Mouse (Mus musculus): Measurements from ENCODE around the gene Gm20388. TPM values are rescaled to one million over a fixed set of nuclear protein-coding genes. Genes with fewer than 3 reads are reported as not detected.

Gm20388 gene
- polyA plus RNA-seq, 1 experiment from 2014 or later = not detected

DNA sequence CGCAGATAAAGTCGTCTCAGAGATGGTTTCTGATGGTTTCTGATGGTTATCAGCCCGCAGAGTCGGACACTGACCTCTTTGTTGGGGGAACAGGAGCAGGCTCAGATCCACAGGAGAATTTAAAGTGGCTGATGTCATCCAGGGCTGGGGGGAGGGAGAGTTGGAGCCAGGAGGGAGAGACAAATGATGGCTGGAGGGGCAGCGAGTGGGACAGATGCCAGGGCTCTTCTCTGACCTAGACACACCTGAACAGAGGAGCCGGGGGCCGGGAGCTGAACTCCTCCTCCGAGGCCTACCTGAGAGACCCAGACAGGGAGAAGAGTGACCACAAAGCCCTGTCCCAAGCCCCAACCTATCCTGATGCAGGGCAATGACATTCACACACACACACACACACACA, 2418.4 kb downstream of the Gm20388 start:
- 61% methylated on average over 8 of the region's 8 CpGs for WGBS
- no peak overlapping the region for H3K9ac ChIP-seq
- H3K27ac ChIP-seq = no peak overlapping the region
- peaks cover 2% of the 10 kb centered on the region for H3K27me3 ChIP-seq
- no peak for ATAC-seq (ENCODE audit: insufficient number of reproducible peaks, insufficient read depth, low FRiP score, low TSS enrichment, low read depth)
- no peak overlapping the region for H3K4me2 ChIP-seq
- no peak overlapping the region for H3K4me3 ChIP-seq
- H3K4me1 ChIP-seq = peaks cover 21% of the 10 kb centered on the region
- H3K36me3 ChIP-seq = peaks cover 1% of the 10 kb centered on the region; the same call in 1 of the 2 replicates
- no peaks in the 10 kb centered on the region for H3K9me3 ChIP-seq

DNA sequence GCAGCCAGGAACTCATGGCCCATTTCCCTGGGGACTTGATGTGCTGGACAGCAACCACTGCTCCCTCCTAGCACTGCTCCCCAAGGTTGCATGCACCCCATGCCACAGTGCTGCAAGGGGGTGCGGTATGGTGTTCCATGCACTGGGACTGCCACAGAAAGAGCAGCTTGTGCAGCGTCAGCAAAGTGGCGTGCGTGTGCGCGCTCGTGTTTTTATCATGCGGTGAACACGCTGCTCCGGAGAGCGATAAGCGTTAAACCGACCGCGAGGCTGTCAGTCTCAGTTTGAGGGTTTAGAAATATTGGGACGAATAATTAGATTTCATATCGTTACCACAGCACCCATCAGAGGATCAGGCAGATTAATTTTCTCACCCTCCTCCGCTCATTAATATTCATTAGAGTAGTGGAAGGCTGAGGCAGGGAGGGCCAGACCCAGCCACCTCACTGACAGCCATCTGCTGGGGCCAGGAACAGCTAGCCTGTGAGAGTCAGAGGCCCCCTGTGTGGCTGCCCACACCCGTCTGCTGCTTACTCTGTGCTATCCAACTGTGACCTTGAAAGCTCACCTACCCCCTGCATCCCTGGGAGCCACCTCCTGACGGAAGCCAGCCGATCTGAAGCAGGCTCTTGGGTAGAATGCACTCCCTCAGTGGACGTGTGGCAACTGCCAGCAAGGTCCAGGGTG, 2419.1 kb downstream of the Gm20388 start:
- Histone ChIP-seq H3K9ac (no peak overlapping the region), H3K36me3 (peaks cover 8% of the 10 kb centered on the region), H3K4me1 (peaks cover 15% of the 10 kb centered on the region), H3K4me3 (no peak overlapping the region), H3K4me2 (no peak overlapping the region), H3K9me3 (no peaks in the 10 kb centered on the region), H3K27me3 (peaks cover 8% of the 10 kb centered on the region), H3K27ac (no peak overlapping the region)
- WGBS = 79% methylated on average over 22 of the region's 22 CpGs
- ATAC-seq (ENCODE audit: insufficient number of reproducible peaks, insufficient read depth, low FRiP score, low TSS enrichment, low read depth) = no peak

DNA sequence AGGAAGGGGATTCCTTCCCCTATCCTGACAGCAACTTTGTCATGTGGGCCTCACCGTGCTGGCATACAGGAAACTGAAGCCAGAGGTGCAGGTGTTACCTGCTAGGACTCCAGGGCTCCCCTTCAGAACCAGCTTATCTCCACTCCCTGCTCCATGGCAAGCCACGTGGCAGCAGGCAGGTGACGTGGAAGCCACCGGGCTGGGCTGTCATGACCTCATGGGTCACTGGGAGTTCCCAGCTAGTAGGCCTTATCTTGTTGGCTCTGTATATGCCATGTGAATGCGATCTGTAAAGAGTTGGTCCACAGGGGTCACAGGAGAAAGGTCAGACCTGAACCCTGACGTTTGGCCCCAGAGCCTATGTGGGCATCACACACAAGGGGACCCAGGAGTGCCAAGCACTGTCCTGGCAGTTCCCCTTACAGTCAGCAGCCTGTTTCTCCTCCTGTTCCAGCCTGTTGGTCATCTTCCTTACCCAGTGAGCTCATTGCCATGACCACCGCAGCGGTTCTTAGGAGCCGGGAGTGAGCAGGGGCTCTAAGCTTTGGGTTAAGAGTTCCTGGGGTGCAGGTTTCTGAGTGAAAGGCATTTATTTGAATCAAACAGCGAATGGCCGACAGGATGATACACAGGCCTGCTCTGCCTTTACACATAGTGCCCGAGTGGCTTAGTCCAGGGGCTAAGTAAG, 2419.9 kb downstream of the Gm20388 start:
- no peak overlapping the region for H3K4me3 ChIP-seq
- no peak overlapping the region for H3K4me2 ChIP-seq
- no peak for ATAC-seq (ENCODE audit: insufficient number of reproducible peaks, insufficient read depth, low FRiP score, low TSS enrichment, low read depth)
- H3K9me3 ChIP-seq = no peaks in the 10 kb centered on the region
- peaks cover 20% of the 10 kb centered on the region for H3K4me1 ChIP-seq
- 78% methylated on average over 12 of the region's 12 CpGs for WGBS
- peaks cover 17% of the 10 kb centered on the region for H3K27me3 ChIP-seq
- peak overlapping the region; percentile 23; the same call in 1 of the 2 replicates for H3K27ac ChIP-seq
- peaks cover 17% of the 10 kb centered on the region for H3K36me3 ChIP-seq
- H3K9ac ChIP-seq = no peak overlapping the region

DNA sequence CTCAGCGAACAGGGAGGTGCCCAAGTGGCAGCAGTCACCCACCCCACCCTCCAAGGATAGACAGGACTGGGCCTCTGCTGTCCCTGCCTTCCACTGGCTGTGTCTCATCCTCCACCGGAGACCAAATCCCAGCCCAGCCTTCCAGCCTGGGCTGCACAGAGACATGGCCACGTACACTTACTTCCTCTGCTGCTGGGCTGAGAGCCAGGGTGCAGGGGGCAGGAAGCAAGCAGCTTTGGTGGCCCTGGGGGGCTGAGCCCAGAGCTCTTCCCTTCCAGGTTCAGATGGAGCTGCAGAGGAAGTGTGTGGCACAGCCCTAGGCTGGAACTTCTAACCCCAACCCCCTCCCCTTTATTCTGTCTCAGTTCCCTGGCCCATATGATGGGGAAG, 2420.5 kb downstream of the Gm20388 start:
- 66% methylated on average over 3 of the region's 3 CpGs for WGBS

DNA sequence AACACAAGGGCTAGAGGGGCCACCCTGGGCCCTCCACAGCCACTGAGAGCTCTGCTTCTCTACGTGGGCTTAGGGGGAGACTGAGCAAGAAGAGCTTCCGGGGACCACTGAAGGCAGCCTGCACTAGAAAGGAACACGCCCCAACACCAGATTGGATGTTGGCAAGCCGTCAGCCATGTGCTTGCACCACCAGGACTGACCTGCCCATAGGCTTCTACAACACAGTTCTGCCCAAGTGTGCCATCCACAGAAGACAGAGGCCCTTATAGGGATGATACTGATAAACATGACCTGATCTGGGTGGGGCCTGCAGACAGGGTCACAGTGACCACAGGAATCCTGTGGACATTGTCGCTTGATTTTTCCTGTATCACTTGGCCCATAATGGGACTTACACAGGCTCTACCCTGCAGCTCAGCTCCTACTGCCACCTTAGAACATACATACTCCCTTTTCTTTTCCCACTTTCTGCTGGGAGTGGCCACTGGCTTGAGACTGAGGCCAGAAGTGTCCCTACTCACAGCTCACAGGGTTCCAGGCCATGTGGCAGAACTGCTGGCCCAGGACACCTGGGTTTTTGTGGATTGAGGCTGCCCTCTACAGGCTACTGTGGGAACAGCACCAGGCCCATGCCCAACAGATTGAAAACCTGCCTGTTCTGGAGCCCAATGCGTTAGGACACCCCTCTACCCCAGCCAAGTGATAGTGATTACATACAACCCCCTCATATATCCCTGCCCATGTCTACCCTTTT, 2422.3 kb downstream of the Gm20388 start:
- WGBS = 73% methylated on average over 6 of the region's 6 CpGs
- Histone ChIP-seq H3K9ac (no peak overlapping the region), H3K27ac (no peak overlapping the region), H3K36me3 (peaks cover 18% of the 10 kb centered on the region), H3K27me3 (peaks cover 41% of the 10 kb centered on the region), H3K4me3 (no peak overlapping the region), H3K4me1 (peaks cover 23% of the 10 kb centered on the region), H3K9me3 (no peaks in the 10 kb centered on the region), H3K4me2 (no peak overlapping the region)
- no peak for ATAC-seq (ENCODE audit: insufficient number of reproducible peaks, insufficient read depth, low FRiP score, low TSS enrichment, low read depth)

More for the DNA sequence above, 2420.5 kb downstream of the Gm20388 start:
- H3K4me1 ChIP-seq = peaks cover 21% of the 10 kb centered on the region
- peak overlapping the region; percentile 23; the same call in 1 of the 2 replicates for H3K27ac ChIP-seq
- peaks cover 23% of the 10 kb centered on the region for H3K27me3 ChIP-seq
- H3K9me3 ChIP-seq = no peaks in the 10 kb centered on the region
- no peak overlapping the region for H3K4me3 ChIP-seq
- no peak for ATAC-seq (ENCODE audit: insufficient number of reproducible peaks, insufficient read depth, low FRiP score, low TSS enrichment, low read depth)
- H3K36me3 ChIP-seq = peaks cover 18% of the 10 kb centered on the region
- no peak overlapping the region for H3K4me2 ChIP-seq
- H3K9ac ChIP-seq = no peak overlapping the region

DNA sequence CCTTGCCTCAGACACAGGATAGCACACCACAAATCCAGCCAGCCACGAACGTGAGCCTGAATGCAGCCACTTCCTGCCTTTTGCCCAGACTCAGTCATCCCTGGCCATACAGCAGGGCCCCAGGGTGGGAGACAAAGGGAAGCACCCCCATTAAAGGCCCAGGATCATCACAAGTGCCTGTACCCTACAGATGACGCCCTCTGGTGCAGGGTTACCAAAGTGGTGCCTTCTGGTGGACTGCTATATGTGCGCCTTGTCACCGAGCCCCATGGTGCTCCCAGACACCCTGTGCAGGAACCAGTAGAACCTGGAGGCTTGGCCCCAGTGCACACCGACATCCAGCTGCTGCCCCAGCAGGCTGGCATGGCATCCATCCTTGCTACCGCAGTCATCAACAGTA, 2422.9 kb downstream of the Gm20388 start:
- H3K4me2 ChIP-seq = no peak overlapping the region
- peaks cover 18% of the 10 kb centered on the region for H3K36me3 ChIP-seq
- no peak overlapping the region for H3K4me3 ChIP-seq
- H3K27me3 ChIP-seq = peaks cover 47% of the 10 kb centered on the region
- H3K9me3 ChIP-seq = no peaks in the 10 kb centered on the region
- H3K4me1 ChIP-seq = peaks cover 23% of the 10 kb centered on the region
- WGBS = 83% methylated on average over 7 of the region's 7 CpGs
- H3K9ac ChIP-seq = no peak overlapping the region
- no peak for ATAC-seq (ENCODE audit: insufficient number of reproducible peaks, insufficient read depth, low FRiP score, low TSS enrichment, low read depth)
- no peak overlapping the region for H3K27ac ChIP-seq

DNA sequence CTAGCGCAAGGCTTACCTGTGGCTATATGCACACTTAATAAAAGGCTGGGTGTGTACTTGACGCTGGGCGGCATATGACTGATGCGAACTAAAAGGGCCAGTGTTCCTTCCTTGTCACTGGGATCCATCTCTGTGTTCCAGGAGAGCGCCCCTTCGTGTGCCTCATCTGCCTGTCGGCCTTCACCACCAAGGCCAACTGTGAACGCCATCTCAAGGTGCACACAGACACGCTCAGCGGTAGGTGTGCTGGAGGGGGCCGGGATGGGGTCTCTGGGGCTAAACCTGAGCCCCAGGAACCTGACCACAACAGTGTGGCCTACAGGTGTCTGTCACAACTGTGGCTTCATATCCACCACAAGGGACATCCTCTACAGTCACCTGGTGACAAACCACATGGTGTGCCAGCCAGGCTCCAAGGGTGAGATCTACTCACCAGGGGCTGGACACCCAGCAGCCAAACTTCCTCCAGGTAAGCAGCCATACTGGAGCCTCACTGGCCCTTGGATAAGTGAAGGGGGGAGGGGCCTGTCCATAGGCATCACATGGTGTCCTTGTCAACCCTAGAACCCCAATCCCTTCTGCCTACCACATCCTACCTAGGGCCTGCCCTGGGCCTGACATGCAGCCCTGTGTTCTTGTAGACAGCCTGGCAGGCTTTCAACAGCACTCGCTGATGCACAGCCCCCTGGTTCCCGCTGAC, 2424.3 kb downstream of the Gm20388 start:
- H3K9ac ChIP-seq = no peak overlapping the region
- peaks cover 18% of the 10 kb centered on the region for H3K36me3 ChIP-seq
- H3K27ac ChIP-seq = no peak overlapping the region
- 81% methylated on average over 13 of the region's 13 CpGs for WGBS
- peaks cover 60% of the 10 kb centered on the region for H3K27me3 ChIP-seq
- peak overlapping the region; percentile 59; the same call in 1 of the 2 replicates for H3K4me3 ChIP-seq
- H3K4me1 ChIP-seq = peaks cover 23% of the 10 kb centered on the region
- H3K4me2 ChIP-seq = peak overlapping the region; percentile 92
- H3K9me3 ChIP-seq = no peaks in the 10 kb centered on the region
- ATAC-seq (ENCODE audit: insufficient number of reproducible peaks, insufficient read depth, low FRiP score, low TSS enrichment, low read depth) = no peak

DNA sequence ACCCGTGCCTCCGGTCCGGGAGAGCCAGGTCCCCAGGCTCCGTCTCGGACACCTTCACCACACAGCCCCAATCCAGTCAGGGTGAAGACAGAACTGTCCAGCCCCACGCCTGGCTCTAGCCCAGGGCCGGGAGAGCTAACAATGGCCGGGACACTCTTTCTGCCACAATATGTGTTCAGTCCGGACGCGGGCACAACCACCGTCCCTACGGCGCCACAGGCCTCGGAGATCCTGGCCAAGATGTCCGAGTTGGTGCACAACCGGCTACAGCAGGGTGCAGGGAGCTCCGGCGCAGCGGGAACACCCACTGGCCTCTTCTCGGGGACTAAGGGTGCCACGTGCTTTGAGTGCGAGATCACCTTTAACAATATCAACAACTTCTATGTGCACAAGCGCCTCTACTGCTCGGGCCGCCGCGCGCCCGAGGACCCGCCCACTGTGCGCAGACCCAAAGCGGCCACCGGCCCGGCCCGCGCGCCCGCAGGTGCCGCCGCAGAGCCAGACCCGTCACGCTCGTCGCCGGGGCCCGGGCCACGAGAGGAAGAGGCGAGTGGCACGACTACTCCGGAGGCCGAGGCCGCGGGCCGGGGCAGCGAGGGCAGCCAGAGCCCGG, 2425.1 kb downstream of the Gm20388 start:
- peak overlapping the region; percentile 69 for H3K9ac ChIP-seq
- H3K27me3 ChIP-seq = peaks cover 60% of the 10 kb centered on the region
- peaks cover 23% of the 10 kb centered on the region for H3K4me1 ChIP-seq
- 10% methylated on average over 57 of the region's 57 CpGs for WGBS
- peak overlapping the region; percentile 92 for H3K4me2 ChIP-seq
- no peak for ATAC-seq (ENCODE audit: insufficient number of reproducible peaks, insufficient read depth, low FRiP score, low TSS enrichment, low read depth)
- H3K4me3 ChIP-seq = peak overlapping the region; percentile 59
- H3K9me3 ChIP-seq = no peaks in the 10 kb centered on the region
- peaks cover 18% of the 10 kb centered on the region for H3K36me3 ChIP-seq
- 0 out of 2 replicates have a peak overlapping the region, but pooled peaks have one; percentile 2 for H3K27ac ChIP-seq

DNA sequence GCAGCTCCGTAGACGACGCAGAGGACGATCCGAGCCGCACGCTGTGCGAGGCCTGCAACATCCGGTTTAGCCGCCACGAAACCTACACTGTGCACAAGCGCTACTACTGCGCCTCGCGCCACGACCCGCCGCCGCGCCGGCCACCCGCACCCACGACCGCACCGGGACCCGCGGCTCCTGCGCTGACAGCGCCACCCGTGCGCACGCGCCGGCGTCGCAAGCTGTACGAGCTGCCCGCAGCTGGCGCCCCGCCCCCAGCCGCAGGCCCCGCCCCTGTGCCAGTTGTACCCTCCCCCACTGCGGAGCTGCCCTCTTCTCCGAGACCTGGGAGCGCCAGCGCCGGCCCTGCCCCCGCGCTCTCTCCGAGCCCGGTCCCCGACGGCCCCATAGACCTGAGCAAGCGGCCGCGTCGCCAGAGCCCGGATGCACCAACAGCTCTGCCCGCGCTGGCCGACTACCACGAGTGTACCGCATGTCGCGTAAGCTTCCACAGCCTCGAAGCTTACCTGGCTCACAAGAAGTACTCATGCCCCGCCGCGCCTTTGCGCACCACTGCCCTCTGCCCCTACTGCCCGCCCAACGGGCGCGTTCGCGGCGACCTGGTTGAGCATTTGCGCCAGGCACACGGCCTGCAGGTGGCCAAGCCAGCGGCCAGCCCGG, 2425.7 kb downstream of the Gm20388 start:
- Histone ChIP-seq H3K36me3 (peaks cover 18% of the 10 kb centered on the region), H3K27ac (no peak overlapping the region), H3K9me3 (no peaks in the 10 kb centered on the region), H3K4me3 (peak overlapping the region; percentile 59), H3K27me3 (peaks cover 65% of the 10 kb centered on the region), H3K4me1 (peaks cover 18% of the 10 kb centered on the region), H3K4me2 (peak overlapping the region; percentile 92), H3K9ac (peak overlapping the region; percentile 69)
- WGBS = 3% methylated on average over 78 of the region's 81 CpGs
- peak; percentile 61 for ATAC-seq (ENCODE audit: insufficient number of reproducible peaks, insufficient read depth, low FRiP score, low TSS enrichment, low read depth)

DNA sequence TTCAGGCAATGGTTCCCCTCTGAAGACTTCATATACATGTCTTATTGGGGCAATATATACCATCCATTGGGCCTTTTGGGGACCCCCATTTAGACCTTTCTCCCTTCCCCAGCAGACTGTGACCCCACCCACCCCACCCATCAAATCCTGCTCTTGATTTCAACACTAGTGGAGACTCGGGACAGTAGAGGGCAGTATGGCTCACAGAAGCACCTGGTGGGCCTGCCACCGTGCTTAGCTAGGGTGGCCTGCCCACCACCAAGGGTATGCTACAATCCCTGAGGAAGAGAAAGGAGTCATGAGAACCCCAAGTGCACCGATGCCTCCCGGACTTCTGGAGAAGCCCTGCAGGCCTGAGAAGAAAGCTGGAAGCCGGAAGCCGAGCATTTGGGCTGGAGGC, 2428.2 kb downstream of the Gm20388 start:
- no peak for ATAC-seq (ENCODE audit: insufficient number of reproducible peaks, insufficient read depth, low FRiP score, low TSS enrichment, low read depth)
- H3K27me3 ChIP-seq = peaks cover 85% of the 10 kb centered on the region
- whole genome bisulfite sequencing = 53% methylated on average over 6 of the region's 6 CpGs

More for the DNA sequence above, 2428.2 kb downstream of the Gm20388 start:
- Histone ChIP-seq H3K27ac (no peak overlapping the region), H3K9ac (no peak overlapping the region), H3K36me3 (peaks cover 18% of the 10 kb centered on the region), H3K9me3 (no peaks in the 10 kb centered on the region), H3K4me3 (no peak overlapping the region), H3K4me1 (peaks cover 41% of the 10 kb centered on the region), H3K4me2 (no peak overlapping the region)
